Mouse (Mus musculus): ENCODE measurements around the gene Asb6.

Asb6 gene

DNA sequence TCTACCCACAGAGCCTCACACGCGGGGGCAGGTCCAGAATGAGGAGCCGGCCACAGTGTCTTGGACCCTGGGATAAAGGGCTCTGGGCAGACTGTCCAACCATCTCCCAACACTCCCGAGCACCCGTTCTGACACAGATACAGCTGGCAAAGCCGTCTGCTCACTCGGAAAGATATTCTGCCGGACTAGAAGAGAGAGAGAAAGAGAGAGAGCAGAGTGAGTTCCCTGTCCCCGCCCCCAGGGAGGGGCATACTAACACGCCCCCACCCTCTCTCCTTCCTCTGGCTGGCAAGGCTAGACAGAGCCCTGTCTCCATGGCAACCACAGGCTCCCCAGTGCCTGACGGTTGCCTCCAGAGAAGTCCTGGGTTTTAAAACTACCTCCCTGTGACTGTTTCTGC lies 33.8 kb downstream of the Asb6 start:
- 7% methylated on average over 11 of the region's 11 CpGs for WGBS

DNA sequence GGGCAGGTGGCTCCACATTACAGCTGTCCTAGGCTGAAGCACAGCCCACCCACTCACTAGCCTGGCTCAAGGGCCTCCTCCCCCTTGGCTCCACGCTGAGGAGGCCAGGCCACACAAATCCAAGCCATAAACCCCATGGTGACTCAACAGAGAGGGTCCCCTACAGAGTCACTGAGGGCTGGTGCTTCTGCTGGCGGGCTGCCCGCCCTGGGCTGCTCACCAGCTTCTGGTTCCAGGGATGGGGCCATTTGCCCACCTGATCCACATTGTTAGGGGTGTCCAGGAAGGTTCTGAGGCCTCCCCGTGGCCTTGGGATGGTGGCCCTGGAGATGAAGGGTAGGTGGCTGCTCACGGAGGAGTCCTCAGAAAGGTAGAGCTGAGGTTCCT lies 34.3 kb downstream of the Asb6 start:
- WGBS: 66% methylated on average over 5 of the region's 5 CpGs

DNA sequence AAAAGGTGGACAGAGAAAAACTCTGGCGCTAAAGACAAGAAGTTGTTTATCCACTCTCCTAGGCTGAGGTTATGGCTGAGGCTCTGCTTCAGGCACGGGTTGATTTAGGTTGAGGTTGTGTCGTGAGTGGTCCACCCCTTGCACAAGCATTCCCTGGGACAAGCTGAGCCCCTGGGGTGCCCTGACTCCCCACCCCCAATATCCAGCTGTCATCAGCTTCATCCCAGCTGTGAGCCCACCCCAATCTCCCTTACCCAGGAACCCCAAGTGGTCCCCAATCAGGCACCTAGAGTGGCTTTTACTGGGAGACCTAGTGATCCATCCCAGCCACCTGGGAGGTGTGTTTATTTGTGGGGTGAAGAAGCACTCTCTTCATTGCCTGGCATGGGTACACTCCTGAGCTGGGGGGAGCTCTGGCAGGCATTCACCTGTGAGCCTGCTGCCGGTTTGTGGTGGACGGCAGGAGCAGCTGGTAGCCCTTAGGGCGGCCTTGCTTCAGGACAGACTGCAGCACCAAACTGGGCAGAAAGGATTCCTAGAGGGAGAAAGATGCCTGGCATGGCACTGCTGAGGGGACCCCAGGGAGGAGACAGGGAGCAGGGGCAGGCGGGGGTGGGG lies 34.8 kb downstream of the Asb6 start:
- WGBS: 83% methylated on average over 7 of the region's 7 CpGs

DNA sequence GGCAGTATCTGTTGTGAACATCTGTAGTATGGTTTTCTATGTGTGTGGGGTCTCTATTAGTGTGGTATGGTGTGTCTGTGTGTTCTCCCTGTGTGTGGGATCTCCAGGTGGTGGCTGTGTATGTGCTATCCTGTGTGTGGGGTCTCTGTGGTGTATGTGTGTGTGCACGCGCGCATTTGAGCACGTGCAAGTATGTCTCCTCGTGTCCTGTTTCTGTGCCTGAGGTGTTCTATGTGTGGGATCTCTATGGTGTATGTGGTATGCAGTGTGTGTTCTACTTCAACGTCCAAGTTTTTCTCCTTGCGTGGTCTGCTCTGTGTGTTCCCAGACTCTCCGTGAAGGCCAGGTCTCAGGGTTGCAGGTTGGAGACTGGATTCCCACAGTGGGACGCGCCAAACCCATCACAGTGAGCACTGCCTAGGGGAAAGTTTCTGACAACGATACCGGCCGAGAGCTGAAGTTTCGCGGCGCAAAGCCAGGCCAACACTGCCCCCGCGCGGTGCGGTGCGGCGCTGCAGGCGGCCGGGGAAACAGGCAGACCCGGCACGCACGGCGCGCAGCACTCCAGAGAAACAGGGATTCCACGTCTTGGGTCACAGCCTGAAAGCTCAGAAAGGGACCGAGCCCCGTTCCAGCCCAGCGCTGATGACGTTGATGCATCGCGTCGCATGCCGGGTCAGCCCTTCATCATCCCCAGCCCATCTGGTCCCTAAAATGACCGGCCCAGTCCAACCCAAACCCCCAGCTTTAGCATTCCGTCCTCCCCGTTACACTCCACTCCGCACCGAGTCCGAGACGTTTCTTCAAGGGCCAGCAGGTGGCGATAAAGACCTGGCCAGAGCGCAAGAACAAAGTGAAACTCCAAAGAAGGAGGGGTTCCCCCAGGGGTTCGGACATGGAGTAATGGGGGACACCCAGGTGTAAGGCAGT lies 35.7 kb downstream of the Asb6 start:
- 4% methylated on average over 48 of the region's 48 CpGs for WGBS

DNA sequence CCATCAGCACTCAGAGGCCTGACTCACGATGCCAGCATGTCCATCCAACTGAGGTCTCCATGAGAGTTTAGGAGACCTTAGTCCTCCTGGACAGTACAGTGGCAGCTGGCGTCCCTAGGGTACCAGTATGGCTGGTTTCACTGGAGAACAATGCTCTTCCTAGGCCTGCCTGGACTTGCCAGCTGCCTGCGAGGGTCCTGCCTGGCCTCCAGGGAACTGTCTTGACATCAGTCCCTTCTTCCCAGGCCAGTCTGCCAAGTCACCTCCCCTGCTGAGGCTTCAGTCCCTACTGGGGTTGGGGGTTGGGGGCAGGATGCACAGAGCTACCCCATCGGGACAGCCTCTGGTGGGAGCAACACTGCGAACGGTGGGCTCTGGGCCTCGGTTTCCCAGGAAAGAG lies 38.1 kb downstream of the Asb6 start:
- WGBS: 91% methylated on average over 7 of the region's 7 CpGs

DNA sequence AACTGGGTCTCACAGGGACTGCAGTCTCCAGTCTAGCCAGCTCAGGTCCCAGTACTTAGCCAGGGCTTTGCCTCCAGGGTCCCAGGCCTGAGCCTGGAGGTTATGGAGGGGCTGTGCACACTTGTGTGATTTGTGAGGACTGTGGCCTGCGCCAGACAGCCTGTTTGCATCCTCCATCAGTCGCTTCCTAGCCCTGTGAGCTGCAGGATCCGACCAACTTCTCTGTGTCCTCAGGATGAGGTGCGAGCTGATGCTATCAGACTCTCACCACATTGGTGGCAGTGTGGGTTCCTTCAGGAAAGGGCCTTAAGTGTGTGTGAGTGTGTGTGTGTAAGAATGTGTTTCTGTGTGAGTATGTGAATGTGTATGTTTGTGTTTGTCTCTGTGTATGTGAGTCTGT lies 42.7 kb downstream of the Asb6 start:
- WGBS: 86% methylated on average over 4 of the region's 4 CpGs

DNA sequence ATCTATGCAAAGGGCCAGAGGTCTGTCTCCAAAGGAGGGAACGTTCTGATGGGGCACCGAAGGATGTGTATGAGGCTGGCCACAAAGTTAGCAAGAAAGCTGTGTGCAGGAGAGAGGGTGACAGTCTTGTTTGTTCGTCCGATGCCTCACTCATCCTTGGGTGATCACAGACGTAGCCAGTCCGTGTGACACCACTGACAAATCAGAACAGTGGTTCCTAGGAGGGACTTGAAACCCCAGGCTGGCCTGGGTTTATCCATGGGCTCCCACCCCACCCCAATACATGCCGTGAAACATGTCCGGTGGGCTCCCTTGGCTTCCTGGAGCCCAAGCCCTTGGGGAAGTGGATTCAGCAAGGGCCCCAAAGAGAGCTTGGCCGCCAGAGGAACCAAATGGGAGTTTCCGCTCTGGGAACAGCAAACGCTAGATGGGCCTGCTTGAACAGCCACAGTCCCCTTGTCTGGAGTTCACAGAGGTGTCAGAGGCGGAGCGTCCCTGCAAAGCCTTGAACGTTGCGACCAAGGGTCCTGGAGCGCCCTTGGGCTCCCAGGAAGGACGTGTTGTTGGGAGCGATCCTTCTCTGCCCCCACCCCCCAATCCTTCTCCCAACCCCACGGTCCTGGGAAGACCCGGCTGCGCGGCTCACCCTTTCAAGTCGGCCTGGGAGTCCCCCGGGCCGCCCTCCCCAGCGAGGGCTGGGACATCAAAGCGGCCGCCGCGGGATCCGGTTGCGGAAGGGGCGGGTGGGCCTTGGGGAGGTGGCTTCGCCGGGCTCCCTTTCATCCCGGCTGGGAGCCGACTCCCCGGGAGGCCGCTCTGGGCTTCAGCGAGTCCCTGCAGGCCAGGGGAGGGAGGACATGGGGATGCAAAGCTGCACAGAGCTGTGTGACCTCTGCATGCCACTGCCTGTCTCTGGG lies 45.8 kb downstream of the Asb6 start:
- WGBS: 36% methylated on average over 40 of the region's 40 CpGs

DNA sequence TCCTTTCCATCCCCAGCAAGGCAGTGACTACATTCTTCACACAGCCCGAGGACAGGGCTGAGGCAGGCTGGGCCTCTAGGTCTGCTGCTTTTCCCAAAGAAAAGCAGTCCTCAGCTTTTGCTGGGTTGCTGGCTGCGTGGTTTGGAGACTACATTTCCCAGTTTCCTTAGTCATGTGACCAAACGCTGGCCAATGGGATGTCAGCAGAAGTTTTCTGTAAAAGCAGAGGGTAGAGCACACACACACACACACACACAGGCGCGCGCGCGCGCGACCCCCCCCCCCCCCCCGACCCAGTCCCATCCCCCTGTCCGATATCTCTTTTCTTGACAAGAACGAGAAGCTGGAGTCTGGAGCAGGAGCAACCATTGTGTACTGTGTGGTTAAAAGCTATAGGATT lies 46.8 kb downstream of the Asb6 start:
- 2% methylated on average over 13 of the region's 13 CpGs for WGBS

DNA sequence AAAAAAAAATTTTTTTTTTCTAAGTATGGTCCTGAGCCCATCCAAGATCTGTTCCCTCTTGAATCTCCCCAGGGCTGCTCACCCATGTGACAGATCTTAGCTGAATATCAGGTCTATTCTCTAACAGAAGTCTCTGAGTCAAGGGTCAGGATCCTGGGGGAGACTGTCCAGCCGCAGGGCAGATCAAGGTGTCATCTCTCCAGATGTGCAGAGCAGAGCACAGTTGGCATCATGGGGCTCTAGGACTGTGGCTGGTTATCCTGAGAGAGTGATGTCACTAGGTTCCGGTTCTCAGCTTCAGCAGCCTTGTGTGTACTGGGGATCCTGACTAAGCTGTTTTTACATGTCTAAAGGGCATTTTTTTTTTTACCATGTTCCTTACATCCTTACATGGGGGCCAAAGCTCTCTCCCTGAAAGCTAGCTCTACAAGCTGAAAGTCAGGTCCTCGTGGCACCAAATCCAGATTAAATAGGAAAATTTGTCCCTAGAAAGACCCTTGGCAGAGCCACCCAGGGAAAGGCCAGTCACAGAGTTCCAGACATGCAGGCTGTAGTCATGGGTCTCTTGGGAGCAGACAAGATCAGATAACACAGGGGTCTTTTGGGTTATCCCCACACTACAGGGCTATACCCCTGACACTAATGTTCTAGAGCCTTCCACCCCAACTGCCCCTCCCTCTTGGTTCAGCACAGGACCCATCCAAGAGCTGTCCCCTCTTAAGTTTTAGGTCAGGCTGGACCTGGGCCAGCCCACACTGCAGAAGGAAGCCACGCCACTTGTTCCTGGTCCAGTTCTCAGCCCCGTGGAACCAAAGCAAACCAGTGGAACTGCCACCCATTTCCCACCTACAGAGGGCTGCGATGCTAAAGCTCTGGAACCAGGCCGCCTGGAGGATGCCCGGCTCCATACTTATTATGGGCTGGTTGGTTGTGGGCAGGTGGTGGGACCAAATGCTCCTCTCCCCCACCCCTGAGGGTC lies 47.5 kb downstream of the Asb6 start:
- WGBS: 65% methylated on average over 8 of the region's 8 CpGs

DNA sequence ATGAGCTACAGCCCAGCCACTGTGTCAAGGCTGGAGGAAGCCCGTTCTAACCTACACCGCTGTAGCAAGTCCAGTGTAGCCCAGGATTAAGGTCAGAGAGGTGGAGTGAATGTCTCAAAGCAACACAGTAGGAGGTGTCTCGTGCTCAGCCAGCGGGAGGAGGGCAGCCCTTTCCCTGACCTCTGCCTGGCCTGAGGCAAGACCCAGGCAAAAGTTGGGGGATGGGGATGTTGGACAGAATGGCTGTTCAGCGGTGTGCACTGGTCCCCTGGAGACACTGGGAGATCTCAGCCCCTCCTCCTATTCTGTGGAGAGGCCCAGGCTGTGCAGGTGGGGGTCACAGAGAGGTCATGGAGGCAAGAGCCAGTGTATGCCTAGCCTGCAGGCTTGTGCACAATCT lies 50.9 kb downstream of the Asb6 start:
- WGBS: 51% methylated on average over 5 of the region's 5 CpGs

DNA sequence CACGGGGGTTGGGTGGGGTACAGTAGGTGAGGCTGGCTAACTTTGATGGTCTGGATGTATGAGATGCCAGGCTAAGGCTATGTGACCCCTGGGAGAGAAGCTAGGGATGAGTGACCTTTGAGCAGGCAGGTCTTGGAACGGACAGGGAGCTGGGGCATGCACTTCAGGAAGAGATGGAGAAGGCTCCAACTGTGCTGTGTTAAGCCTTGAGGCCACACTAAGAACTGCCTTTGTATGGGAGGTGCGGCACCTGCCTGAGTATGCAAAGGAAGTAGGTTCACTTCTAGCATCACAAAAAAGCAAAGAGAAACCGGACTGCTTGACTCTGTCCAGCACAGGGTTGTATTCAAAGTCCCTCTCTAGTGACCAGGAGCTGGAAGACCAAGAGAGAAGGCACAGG lies 51.9 kb downstream of the Asb6 start:
- 89% methylated on average over 4 of the region's 4 CpGs for WGBS

DNA sequence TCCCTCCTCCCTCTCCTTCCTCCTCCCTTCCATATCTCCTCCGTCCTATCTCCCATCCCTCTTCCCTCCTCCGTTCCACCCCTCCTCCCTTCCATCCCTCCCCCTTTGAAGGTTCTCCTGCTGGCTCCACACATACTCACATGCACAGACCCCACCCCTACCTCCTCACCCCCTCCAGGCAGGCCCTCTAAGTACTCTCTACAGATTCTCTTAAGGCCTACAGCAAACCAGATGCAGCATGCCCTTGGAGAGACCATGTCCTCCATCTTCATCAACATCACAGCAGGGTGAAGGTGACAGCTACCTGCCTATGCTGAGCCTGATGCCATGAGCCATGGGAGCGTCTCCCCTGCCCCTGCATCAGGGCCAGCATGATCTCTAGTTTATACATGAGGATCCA lies 52.9 kb downstream of the Asb6 start:
- 92% methylated on average over 3 of the region's 3 CpGs for WGBS

DNA sequence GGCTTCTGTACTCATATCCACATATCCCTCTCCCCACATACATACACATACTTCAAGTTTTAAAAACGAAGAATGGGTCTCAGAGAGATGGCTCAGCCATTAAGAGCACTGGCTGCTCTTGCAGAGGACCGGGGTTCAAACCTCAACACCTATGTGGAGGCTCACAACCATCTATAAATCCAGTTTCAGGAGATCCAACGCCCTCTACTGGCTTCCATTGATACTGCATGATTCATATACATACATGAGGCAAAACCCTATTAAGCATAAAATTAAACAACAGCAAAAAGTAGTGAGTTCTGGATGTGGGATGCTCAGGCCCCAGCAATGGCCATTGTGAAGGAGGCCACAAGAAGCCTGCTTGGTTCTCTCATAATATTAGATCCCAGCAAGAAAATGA lies 54.2 kb downstream of the Asb6 start:
- 67% methylated on average over 3 of the region's 3 CpGs for WGBS

DNA sequence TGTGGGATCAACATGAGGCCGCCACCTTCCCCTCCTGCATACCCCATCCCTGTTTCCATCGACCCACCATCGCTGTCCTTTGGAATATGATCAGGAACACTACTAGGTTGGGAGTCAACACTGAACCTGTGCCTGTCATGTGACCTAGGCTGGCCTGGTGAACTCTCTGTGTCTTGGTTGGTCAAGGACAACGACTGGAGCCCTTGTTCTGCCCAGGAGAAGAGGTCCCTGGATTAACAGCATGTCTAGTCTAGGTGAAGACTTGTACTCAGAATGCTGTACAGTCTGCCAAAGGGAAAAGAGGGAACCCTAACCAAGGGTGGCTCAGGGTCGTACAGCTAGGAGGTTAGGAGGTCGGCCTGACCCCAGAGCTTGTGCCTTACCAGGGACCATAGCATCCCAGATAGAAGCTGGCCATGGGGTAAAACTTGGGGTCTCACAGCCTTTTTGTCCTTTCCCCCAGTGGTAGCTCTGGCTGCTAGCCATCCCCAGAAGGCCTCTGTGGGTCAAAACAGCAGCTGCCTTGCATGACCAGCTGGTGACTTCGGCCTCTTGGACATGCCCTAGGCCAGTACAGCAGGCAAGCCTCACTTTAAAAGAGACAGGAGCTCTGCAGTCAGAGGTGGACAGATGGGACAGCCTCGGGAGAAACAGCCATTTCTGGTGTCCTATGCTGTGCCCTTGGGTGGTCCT lies 56.7 kb downstream of the Asb6 start:
- WGBS: 83% methylated on average over 8 of the region's 8 CpGs

All from cerebral cortex, adult 2 months (tissue).